Mouse (Mus musculus) spleen, postnatal 4 days (tissue): ENCODE measurements at regions not wholly inside any gene's neighbourhood (a gene's known extent, or its start where the extent isn't known, plus 50 kb on each side); places are given as distances from the start of the nearest gene placed in this dataset.

Experiments
- DNase-seq, 2 experiments: peaks; one replicate each; pipeline ENCODE4 v3.0.0; 2022; ENCODE audit warnings: low spot score in 2 of 2

GRCm38 (mm10) chr7:117875241-117875640 is 240.7 kb downstream of the Rps15a start:
- DNase-seq, result no peak

DNA sequence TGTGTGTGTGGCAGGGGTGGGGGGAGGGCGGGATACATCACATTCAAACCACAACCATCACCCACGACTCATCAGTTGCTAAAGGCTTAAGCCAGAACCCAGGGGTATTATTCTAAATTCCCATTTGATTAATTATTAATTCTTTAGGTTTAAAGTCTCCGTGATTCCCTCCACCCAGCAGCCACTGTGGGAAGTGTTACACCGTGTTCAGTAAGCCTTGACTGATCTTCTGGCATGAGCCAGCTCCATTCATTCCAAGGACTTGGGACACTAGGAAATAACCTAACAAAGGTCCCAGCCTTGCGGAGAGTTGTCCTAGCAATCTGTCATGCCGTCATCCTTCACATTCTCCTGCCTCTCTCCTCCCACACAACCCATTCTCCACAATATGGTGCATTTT is 256.6 kb downstream of the Rps15a start:
- no peak for DNase-seq

GRCm38 (mm10) chr7:117855955-117856354 is 260.0 kb downstream of the Rps15a start:
- no peak for DNase-seq

- no peak for DNase-seq
Observed at GRCm38 (mm10) chr7:117853716-117854115, 262.3 kb downstream of the Rps15a start.

DNA sequence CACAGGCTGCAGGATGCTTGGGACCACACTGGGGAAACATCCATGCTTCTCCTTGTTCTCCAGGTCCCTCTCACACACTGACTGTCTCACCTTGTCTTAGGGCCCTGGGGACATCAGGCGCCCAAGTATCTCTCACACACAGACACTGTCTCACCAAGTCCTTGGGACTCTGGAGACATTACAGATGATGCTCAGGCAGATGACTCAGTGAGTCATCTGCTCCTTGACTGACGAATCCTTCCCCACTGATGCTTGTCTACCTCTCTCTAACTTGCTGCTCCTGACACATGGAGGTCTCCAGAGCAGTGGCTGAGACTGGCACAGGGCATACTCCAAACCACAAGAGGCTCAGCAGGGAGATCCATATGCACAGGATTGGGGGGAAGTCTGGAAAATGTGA is 263.1 kb downstream of the Rps15a start:
- no peak for DNase-seq

DNA sequence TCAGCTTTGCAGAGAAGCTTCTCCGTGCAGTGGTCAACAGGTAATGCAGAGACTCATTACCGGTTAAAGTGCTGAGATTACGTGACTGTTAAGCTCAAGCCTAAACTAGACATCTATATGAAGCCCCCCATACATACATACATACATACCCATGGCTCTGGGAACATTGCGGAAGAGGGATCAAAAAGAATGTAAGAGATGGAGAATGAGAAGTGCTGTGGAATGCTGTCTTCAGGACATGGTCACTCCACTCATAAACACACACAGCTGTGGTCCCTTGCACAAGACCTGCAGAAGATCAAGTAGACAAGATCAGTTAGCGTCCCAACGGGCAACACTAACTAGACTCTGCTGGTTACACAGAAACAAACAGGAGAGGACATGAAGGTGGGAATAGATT is 265.2 kb downstream of the Rps15a start:
- no peak for DNase-seq

GRCm38 (mm10) chr7:117846041-117846440 is 269.9 kb downstream of the Rps15a start:
- no peak for DNase-seq

DNA sequence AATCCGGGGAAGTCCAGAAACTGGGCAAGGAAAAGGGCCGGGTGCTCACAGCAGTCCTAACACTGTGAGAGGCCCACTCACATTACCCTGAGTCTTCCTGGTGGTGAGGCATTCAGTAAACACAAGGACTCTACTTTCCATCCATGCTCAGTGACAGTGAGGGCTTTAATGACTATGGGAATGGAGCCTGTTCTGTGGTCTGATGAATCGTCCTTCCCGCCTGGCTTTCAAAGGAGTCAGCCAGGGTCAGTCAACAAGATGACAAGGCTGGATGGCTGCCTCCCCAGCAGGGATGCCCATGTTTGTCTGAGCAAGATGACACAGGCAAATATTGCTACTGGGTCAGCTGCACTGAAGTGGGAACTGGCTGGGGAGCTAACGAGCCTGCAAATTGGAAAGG is 273.2 kb downstream of the Rps15a start:
- DNase-seq, result no peak

GRCm38 (mm10) chr7:117795035-117795434 is 321.0 kb downstream of the Rps15a start:
- DNase-seq, result no peak

DNA sequence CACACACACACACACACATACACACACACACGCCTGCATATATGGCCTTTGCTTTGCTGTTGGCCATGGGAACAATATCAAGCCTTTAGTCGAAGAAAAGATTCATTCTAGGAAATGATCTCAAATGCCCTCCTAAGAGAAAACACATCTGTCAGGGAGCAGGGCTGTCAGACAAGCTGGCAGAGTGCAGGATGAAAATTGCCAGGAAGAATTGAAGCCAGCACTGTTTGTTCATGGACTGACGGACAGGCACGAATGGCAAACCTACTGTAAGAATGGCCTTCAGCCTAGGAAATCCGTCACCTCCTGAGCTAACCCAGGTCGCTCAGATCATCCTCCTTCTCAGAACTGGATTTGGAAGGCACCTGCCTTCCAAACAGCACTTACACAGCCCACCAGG is 322.0 kb downstream of the Rps15a start:
- no peak for DNase-seq

DNA sequence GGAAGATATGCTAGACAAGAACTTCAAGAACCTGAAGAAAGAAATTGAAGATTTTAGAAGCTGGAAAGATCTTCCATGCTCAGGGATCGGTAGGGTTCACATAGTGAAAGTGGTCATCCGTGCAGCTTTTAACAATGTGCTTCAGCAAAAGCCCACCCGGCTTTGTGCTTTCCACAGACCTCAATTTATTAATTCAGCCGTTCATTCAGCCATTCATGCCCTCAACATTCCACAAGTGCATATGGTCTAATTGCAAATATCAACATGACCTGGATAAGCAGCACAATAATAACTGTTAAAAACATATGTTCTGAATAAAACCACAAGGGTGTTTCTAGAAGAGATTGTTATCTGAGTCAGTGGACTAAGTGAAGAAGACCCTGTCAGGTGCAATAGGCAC is 323.5 kb downstream of the Rps15a start:
- DNase-seq, result no peak

GRCm38 (mm10) chr7:117778996-117779395 is 337.0 kb downstream of the Rps15a start:
- DNase-seq, result no peak

- DNase-seq, result no peak
Observed at GRCm38 (mm10) chr7:117777921-117778320, 338.1 kb downstream of the Rps15a start.

DNA sequence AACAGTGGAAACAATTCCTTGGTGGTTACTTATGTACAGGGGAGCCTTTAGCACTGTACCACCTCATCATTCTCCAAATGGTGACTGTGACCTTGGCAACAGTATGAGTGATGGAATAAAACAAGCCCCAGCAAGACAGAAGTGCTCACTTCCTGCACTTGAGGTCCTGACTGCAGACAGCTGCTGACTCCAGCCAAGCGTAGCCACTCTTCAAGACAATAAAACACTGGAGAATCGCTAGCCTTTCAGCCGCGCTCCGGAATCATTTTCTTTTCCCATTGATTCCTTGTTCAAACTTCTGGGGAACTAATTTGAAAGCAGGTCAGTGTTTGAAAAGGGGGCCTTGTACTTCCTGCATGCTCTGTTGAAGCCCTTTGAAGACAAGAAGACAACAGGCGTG is 344.2 kb downstream of the Rps15a start:
- no peak for DNase-seq

- DNase-seq, result no peak
Observed at GRCm38 (mm10) chr7:117759506-117759905, 356.5 kb downstream of the Rps15a start.

- DNase-seq, result no peak
Observed at GRCm38 (mm10) chr7:117757033-117757432, 359.0 kb downstream of the Rps15a start.

DNA sequence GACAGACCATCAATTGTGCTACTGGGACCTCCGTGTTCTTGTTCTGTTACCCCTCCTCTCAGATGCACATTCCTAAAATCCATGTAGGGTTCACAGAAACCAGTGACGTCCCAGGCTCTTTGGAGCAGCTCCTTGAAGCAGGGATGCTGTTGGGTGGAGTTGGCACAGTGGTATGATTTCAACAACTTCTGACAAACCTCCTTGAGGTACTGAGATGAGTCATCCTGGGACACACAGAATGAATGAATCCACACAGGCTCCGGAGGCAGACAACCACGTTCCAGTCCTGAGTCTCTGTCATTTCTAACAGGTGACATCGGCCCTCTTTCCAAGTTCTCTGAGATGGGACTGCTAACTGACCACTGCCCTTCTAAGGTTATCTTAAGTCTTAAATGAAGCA is 360.2 kb downstream of the Rps15a start:
- DNase-seq, result no peak

GRCm38 (mm10) chr7:117753296-117753695 is 362.7 kb downstream of the Rps15a start:
- no peak for DNase-seq

GRCm38 (mm10) chr7:117752302-117753185 is 363.4 kb downstream of the Rps15a start:
- no peak for DNase-seq

- DNase-seq, result peak in 1 of 2 experiments; percentile 22
Observed at GRCm38 (mm10) chr7:117747991-117748390, 367.2 kb downstream of the Xylt1 start.

DNA sequence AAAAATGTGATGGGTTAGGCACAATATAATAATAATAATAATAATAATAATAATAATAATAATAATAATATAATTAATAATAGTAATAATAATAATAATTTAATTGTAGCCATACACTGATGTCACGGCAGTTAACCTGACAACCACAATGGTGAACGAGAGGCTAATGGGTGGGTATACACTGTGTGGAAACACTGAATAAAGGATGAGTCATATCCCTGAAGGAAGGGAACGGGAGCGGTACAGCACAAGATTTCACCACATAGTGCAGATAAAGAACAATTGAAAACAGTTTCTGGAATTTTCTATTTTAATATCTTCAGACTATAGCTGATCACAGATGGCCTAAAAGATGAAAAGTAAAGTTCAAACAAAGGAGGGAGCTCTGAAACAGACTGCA is 365.6 kb downstream of the Xylt1 start:
- DNase-seq, result no peak

DNA sequence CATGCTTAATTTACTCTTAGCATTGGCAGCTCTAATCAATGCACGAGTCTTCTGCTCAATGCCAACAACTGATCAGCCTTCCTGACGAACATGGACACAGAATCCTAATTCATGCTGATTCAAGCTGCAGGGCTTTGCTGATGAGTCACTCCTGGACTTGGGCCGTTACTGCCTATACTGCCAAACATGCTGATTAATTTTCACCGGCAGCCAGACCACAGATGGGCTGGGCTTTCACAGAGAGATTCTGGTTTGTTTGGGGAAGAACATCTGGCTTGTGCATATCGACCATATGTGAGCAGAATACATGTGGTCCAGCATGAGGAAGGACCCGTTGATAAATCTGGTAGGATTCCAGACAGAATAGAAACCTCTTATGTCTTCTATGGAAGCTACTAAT is 358.9 kb downstream of the Xylt1 start:
- DNase-seq, result peak in 1 of 2 experiments; percentile 41

GRCm38 (mm10) chr7:117735699-117736020 is 354.9 kb downstream of the Xylt1 start:
- DNase-seq, result no peak
